Mouse (Mus musculus): ENCODE measurements around the gene Abi3bp. TPM values are rescaled to one million over a fixed set of nuclear protein-coding genes. Genes with fewer than 3 reads are reported as not detected.
A peak's percentile ranks its signal among the peaks of the same experiment; 100 is the strongest.

The Abi3bp gene
- total and polyA plus RNA-seq, 2 experiments = 1.3 to 2.1 TPM

DNA sequence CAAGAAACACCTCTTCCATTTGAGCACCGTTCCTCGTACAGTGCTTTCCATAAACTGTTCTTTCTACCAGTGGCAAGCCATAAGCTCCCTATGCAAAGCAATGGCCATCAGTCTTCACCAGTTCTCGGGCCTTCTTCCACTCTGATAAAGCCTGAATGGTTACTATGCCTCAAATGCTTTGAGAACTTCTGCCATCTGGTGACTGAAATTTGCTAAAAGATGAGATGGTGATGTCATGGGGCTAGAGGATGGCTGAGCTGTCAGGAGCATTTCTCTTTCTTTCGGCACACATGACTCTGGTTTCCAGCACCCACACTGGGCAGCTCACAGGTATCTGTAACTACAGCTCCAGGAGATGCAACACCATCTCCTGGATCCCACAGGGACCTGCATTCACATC, 199.5 kb downstream of the Abi3bp start:
- 66% methylated on average over 4 of the region's 4 CpGs for WGBS
- H3K27me3 ChIP-seq (ENCODE audit: control insufficient read depth, insufficient read depth, low read length) = no peaks in the 10 kb centered on the region
- H3K36me3 ChIP-seq (ENCODE audit: control insufficient read depth, insufficient read depth, low read length) = no peaks in the 10 kb centered on the region
- H3K79me2 ChIP-seq (ENCODE audit: control insufficient read depth, insufficient read depth, low read length) = no peaks in the 10 kb centered on the region
- H3K4me1 ChIP-seq (ENCODE audit: control insufficient read depth, insufficient read depth, low read length) = no peaks in the 10 kb centered on the region
- no peak overlapping the region for H3K27ac ChIP-seq (replicated peaks; ENCODE audit: insufficient read depth, low read depth, low read length)
- H3K9ac ChIP-seq (ENCODE audit: low read depth, low read length) = no peak overlapping the region
- TF ChIP-seq POLR2A (IDR thresholded peaks at IDR 0.05; ENCODE audit: extremely low read depth, insufficient read depth, low read length) (no peak), CTCF (IDR thresholded peaks at IDR 0.05; ENCODE audit: low read depth, low read length) (peak; percentile 38; the same call in 1 of the 2 replicates)
- no peak overlapping the region for H3K4me3 ChIP-seq (ENCODE audit: insufficient read depth, low read depth, low read length)
- peak; percentile 51 for DNase-seq (ENCODE audit: extremely low read depth, low read depth, low spot score)

DNA sequence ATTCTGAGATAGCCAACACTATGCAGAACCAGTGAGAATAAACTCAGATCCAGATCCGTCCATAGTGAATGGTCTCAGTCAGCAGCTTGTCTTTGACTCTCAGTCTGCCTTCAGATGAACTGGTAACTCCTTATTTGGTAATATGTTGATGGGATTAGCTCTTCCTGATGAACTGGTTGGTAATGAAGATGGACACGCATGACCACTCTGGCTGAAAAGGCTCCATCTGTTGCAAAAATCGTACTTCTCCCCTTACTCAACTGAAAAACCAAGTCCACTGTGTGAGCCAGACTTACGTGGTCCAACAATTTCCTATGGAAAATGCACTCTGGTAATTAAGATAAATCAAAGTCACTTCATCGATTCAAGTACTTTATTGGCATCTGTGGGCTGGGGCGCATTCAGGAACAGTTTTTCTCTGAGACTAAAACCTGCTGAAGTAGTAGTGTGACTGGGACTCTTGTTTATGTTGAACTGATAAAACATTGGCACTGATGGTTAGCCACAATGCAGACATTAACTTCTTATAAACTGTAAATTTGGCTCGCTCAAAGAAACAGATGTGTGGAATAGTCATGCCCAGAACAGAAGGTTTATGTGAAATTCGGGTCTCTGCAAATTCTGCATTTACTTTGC, 203.4 kb downstream of the Abi3bp start:
- 91% methylated on average over 8 of the region's 8 CpGs for WGBS
- H3K4me3 ChIP-seq (ENCODE audit: insufficient read depth, low read depth, low read length) = no peak overlapping the region
- DNase-seq (ENCODE audit: extremely low read depth, low read depth, low spot score) = no peak
- H3K79me2 ChIP-seq (ENCODE audit: control insufficient read depth, insufficient read depth, low read length) = no peaks in the 10 kb centered on the region
- H3K27me3 ChIP-seq (ENCODE audit: control insufficient read depth, insufficient read depth, low read length) = no peaks in the 10 kb centered on the region
- TF ChIP-seq CTCF (IDR thresholded peaks at IDR 0.05; ENCODE audit: low read depth, low read length) (no peak), POLR2A (IDR thresholded peaks at IDR 0.05; ENCODE audit: extremely low read depth, insufficient read depth, low read length) (no peak)
- H3K36me3 ChIP-seq (ENCODE audit: control insufficient read depth, insufficient read depth, low read length) = peaks cover 14% of the 10 kb centered on the region
- no peak overlapping the region for H3K27ac ChIP-seq (replicated peaks; ENCODE audit: insufficient read depth, low read depth, low read length)
- H3K9ac ChIP-seq (ENCODE audit: low read depth, low read length) = no peak overlapping the region
- H3K4me1 ChIP-seq (ENCODE audit: control insufficient read depth, insufficient read depth, low read length) = no peaks in the 10 kb centered on the region

DNA sequence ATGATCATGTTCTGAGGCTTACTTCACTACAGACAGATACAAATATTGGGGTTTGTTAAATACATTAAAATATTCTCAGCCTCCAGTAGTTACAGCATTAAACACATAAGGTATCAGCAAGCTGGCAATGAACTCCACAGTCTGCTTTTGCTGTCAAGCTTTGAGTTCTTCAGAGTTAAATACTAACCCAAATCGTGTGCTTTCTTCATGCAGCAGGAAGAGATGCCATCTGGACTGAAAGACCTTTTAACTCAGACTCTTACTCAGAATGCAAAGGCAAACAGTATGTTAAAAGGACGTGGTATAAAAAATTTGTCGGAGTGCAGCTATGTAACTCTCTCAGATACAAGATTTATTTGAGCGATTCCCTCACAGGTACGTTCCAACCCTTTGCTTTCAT, 209.1 kb downstream of the Abi3bp start:
- DNase-seq (ENCODE audit: extremely low read depth, low read depth, low spot score) = no peak
- TF ChIP-seq POLR2A (IDR thresholded peaks at IDR 0.05; ENCODE audit: extremely low read depth, insufficient read depth, low read length) (no peak), CTCF (IDR thresholded peaks at IDR 0.05; ENCODE audit: low read depth, low read length) (no peak)
- Histone ChIP-seq H3K36me3 (ENCODE audit: control insufficient read depth, insufficient read depth, low read length) (peaks cover 47% of the 10 kb centered on the region), H3K4me1 (ENCODE audit: control insufficient read depth, insufficient read depth, low read length) (no peaks in the 10 kb centered on the region), H3K4me3 (ENCODE audit: insufficient read depth, low read depth, low read length) (no peak overlapping the region), H3K9ac (ENCODE audit: low read depth, low read length) (no peak overlapping the region), H3K79me2 (ENCODE audit: control insufficient read depth, insufficient read depth, low read length) (no peaks in the 10 kb centered on the region), H3K27me3 (ENCODE audit: control insufficient read depth, insufficient read depth, low read length) (no peaks in the 10 kb centered on the region), H3K27ac (replicated peaks; ENCODE audit: insufficient read depth, low read depth, low read length) (no peak overlapping the region)
- 90% methylated on average over 5 of the region's 5 CpGs for WGBS

DNA sequence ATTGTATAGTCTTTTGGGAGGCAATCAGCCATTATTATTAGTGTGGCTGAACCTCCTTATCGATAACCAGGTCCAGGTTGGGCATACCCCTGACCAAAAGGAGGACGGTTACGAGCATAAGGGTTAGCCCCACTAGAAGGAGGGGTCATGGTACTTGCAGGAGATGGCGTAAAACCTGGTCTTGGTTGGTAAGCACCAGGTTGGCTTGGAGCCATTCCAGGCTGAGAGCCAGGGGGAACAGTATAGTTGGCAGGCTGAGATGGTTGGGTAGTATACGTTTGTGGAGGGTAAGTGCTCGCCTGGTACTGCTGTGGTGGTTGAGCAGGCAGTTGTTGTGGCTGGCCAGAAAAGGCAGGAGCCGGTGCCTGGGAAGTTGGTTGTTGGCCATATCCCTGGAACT, 213.0 kb downstream of the Abi3bp start:
- Histone ChIP-seq H3K79me2 (ENCODE audit: control insufficient read depth, insufficient read depth, low read length) (no peaks in the 10 kb centered on the region), H3K27ac (replicated peaks; ENCODE audit: insufficient read depth, low read depth, low read length) (no peak overlapping the region), H3K27me3 (ENCODE audit: control insufficient read depth, insufficient read depth, low read length) (no peaks in the 10 kb centered on the region), H3K36me3 (ENCODE audit: control insufficient read depth, insufficient read depth, low read length) (peaks cover 61% of the 10 kb centered on the region), H3K4me3 (ENCODE audit: insufficient read depth, low read depth, low read length) (no peak overlapping the region), H3K9ac (ENCODE audit: low read depth, low read length) (no peak overlapping the region), H3K4me1 (ENCODE audit: control insufficient read depth, insufficient read depth, low read length) (no peaks in the 10 kb centered on the region)
- no peak for TF ChIP-seq CTCF (IDR thresholded peaks at IDR 0.05; ENCODE audit: low read depth, low read length)
- TF ChIP-seq POLR2A (IDR thresholded peaks at IDR 0.05; ENCODE audit: extremely low read depth, insufficient read depth, low read length) = no peak
- 82% methylated on average over 7 of the region's 7 CpGs for WGBS
- DNase-seq (ENCODE audit: extremely low read depth, low read depth, low spot score) = no peak

DNA sequence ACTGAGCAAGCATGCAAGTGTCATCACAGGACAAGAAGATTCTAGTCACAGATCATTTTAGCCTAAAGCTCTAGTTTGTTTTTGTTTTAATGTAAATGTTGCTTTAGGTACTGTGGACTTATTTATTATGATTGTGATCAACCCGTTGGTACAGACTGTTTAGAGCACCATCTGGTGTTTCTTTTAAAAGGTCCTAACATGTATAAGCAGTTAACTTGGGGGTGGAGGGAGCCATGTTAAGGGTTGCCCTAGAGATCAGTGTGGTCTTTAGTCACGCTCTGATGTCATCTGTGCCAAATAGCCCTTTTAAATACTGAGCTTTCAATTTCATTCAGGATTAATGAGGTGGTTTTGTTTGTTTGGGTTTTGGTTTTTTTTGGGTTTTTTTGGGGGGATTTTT, 218.8 kb downstream of the Abi3bp start:
- peaks cover 62% of the 10 kb centered on the region for H3K36me3 ChIP-seq (ENCODE audit: control insufficient read depth, insufficient read depth, low read length)
- TF ChIP-seq POLR2A (IDR thresholded peaks at IDR 0.05; ENCODE audit: extremely low read depth, insufficient read depth, low read length) = no peak
- no peak for TF ChIP-seq CTCF (IDR thresholded peaks at IDR 0.05; ENCODE audit: low read depth, low read length)
- no peak for DNase-seq (ENCODE audit: extremely low read depth, low read depth, low spot score)
- H3K27ac ChIP-seq (replicated peaks; ENCODE audit: insufficient read depth, low read depth, low read length) = no peak overlapping the region
- H3K4me1 ChIP-seq (ENCODE audit: control insufficient read depth, insufficient read depth, low read length) = no peaks in the 10 kb centered on the region
- no peaks in the 10 kb centered on the region for H3K27me3 ChIP-seq (ENCODE audit: control insufficient read depth, insufficient read depth, low read length)
- WGBS = 90% methylated on average over 2 of the region's 2 CpGs
- no peak overlapping the region for H3K9ac ChIP-seq (ENCODE audit: low read depth, low read length)
- no peak overlapping the region for H3K4me3 ChIP-seq (ENCODE audit: insufficient read depth, low read depth, low read length)
- H3K79me2 ChIP-seq (ENCODE audit: control insufficient read depth, insufficient read depth, low read length) = no peaks in the 10 kb centered on the region

DNA sequence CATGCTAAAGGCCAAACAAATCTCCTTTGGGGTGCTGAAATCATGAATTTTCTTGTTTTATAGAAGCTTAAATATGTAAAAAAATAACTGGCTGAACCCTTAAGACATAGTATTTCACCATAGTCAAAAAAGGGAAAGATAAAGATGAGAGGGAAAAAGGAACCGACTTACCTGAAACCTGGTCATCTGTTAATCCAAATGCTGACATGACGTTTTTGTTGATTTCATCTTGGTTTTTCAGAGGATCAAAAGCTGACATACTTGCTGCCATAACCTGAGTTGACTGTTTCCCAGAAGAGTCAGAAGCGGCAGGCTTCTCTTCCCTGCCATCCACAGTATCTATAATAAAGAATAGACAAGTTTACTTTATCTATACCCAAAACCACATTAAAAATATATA, 223.2 kb downstream of the Abi3bp start:
- Histone ChIP-seq H3K36me3 (ENCODE audit: control insufficient read depth, insufficient read depth, low read length) (peaks cover 57% of the 10 kb centered on the region), H3K9ac (ENCODE audit: low read depth, low read length) (no peak overlapping the region), H3K4me3 (ENCODE audit: insufficient read depth, low read depth, low read length) (no peak overlapping the region), H3K79me2 (ENCODE audit: control insufficient read depth, insufficient read depth, low read length) (no peaks in the 10 kb centered on the region; the same call in 1 of the 2 replicates), H3K27me3 (ENCODE audit: control insufficient read depth, insufficient read depth, low read length) (no peaks in the 10 kb centered on the region), H3K27ac (replicated peaks; ENCODE audit: insufficient read depth, low read depth, low read length) (no peak overlapping the region), H3K4me1 (ENCODE audit: control insufficient read depth, insufficient read depth, low read length) (no peaks in the 10 kb centered on the region)
- no peak for DNase-seq (ENCODE audit: extremely low read depth, low read depth, low spot score)
- WGBS = 86% methylated on average over 3 of the region's 3 CpGs
- TF ChIP-seq CTCF (IDR thresholded peaks at IDR 0.05; ENCODE audit: low read depth, low read length) (no peak), POLR2A (IDR thresholded peaks at IDR 0.05; ENCODE audit: extremely low read depth, insufficient read depth, low read length) (no peak)
